ENCODE assay signal across 8 mouse cellular contexts in the genomic region with DNA sequence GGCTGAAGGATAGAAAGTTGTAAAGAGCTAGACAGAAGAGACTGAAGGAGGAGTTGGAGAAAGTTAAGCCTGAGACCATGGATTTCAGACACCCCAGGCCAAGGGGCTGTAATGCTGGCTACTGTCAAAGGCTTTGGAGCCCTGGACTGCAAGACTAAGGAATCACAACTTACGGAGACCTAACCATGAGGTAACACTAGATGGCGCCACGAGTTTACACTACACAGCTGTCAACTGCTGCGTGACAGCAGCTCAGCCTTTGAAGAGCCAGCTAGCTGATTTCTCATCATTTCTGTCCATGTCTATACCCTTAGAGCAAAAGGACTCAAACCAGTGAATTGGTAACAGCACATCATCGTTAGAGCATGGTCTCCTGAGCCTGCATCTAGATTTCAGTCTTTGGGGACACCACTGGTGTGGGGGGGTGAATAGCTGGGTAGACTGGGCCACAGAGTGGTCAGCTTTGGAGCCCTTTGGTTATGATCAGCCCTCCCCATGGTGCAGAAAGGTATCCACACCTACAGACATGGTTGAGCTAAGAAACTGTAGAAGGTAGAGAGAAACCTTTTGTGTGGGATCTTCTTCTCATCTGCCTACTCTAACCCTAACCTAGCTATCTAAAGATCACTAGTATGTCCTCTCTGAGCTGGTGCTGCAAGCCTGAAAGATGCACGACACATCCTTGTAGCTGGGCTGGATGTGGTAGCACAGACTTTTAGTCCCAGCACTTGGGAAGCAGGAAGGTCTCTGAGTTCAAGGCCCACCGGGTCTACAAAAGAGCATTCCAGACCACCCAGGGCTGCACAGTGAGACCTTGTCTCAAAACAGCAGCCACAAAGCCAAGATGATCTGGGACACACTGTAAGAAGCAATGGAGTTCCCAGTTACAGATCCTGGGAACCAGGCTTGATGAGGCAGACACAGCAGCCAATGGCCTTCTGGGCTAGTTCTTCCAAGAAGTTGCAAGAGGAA. TPM values are rescaled to one million over a fixed set of nuclear protein-coding genes. Genes with fewer than 3 reads are reported as not detected.
A peak's percentile ranks its signal among the peaks of the same experiment; 100 is the strongest.
DNase-seq lines count a peak whose midpoint lies in the region; ATAC-seq and TF ChIP-seq lines count a peak whose summit lies in the region.

No protein-coding gene starts in this region.

- no peak overlapping the region for H3K27ac ChIP-seq in ES-Bruce4 (ENCODE audit: insufficient read depth, low read length)
- H3K27ac ChIP-seq in forebrain, embryonic 13.5 days: no peak overlapping the region
- H3K27ac ChIP-seq in olfactory bulb, adult 2 months (ENCODE audit: insufficient read depth, low read depth, low read length): no peak overlapping the region

- no peak overlapping the region for H3K9ac ChIP-seq in ES-Bruce4 (ENCODE audit: low read depth, poor library complexity, severe bottlenecking)
- no peak overlapping the region for H3K9ac ChIP-seq in forebrain, embryonic 13.5 days

- H3K4me1 ChIP-seq in ES-Bruce4 (ENCODE audit: control insufficient read depth, insufficient read depth, low read length): no peaks in the 10 kb centered on the region
- H3K4me1 ChIP-seq in forebrain, embryonic 13.5 days: no peaks in the 10 kb centered on the region
- H3K4me1 ChIP-seq in lung, adult 2 months (ENCODE audit: control insufficient read depth, insufficient read depth, low read length): no peaks in the 10 kb centered on the region
- no peaks in the 10 kb centered on the region for H3K4me1 ChIP-seq in olfactory bulb, adult 2 months (ENCODE audit: control insufficient read depth, insufficient read depth, low read length)

- no peaks in the 10 kb centered on the region for H3K9me3 ChIP-seq in ES-Bruce4 (replicated peaks; ENCODE audit: control insufficient read depth, insufficient read depth, low read length, poor library complexity, severe bottlenecking)
- H3K9me3 ChIP-seq in forebrain, embryonic 13.5 days (replicated peaks): no peaks in the 10 kb centered on the region

- no peak for TF ChIP-seq POLR2A in ES-Bruce4 (IDR thresholded peaks at IDR 0.05; ENCODE audit: insufficient read depth, low read length)
- no peak for TF ChIP-seq POLR2A in lung, adult 2 months (IDR thresholded peaks at IDR 0.05; ENCODE audit: borderline replicate concordance, extremely low read depth, low read depth, low read length)
- TF ChIP-seq POLR2A in olfactory bulb, adult 2 months (IDR thresholded peaks at IDR 0.05; ENCODE audit: insufficient read depth, low read depth, low read length): no peak

- TF ChIP-seq EP300 in ES-Bruce4 (IDR thresholded peaks at IDR 0.05; ENCODE audit: insufficient read depth, low read depth, low read length): no peak

- no peaks in the 10 kb centered on the region for H3K27me3 ChIP-seq in ES-Bruce4 (ENCODE audit: control insufficient read depth, insufficient read depth, low read length, poor library complexity, severe bottlenecking)
- H3K27me3 ChIP-seq in forebrain, embryonic 13.5 days: peaks cover 22% of the 10 kb centered on the region

- DNase-seq in c-Kit-negative CD71-positive TER-119-positive erythroid progenitor cells, embryonic 14.5 days (ENCODE audit: low read depth, low spot score): peak; percentile 66
- peak; percentile 91 for DNase-seq in heart, postnatal 4 days
- peak; percentile 73 to 93 for DNase-seq in layer of hippocampus, adult 18-20 months (ENCODE audit: low spot score in 2 of 2)
- peak; percentile 76 for DNase-seq in lung, adult 2 months
- DNase-seq in testis, postnatal 14 days (ENCODE audit: low spot score): peak; percentile 66

- H3K36me3 ChIP-seq in ES-Bruce4 (ENCODE audit: control insufficient read depth, insufficient read depth, low read length, poor library complexity, severe bottlenecking): no peaks in the 10 kb centered on the region
- H3K36me3 ChIP-seq in forebrain, embryonic 13.5 days (ENCODE audit: poor library complexity, severe bottlenecking): no peaks in the 10 kb centered on the region; the same call in 1 of the 2 replicates

- 23% methylated on average over 7 of the region's 7 CpGs for WGBS in forebrain, embryonic 13.5 days
- WGBS in lung, adult 2 months: 20% methylated on average over 7 of the region's 7 CpGs
- WGBS in olfactory bulb, adult 2 months: 22% methylated on average over 7 of the region's 7 CpGs

- H3K4me3 ChIP-seq in ES-Bruce4 (ENCODE audit: low read depth, low read length): no peak overlapping the region
- no peak overlapping the region for H3K4me3 ChIP-seq in forebrain, embryonic 13.5 days
- H3K4me3 ChIP-seq in lung, adult 2 months (replicated peaks; ENCODE audit: extremely low read depth, low read depth, low read length): no peak overlapping the region
- H3K4me3 ChIP-seq in olfactory bulb, adult 2 months (ENCODE audit: insufficient read depth, low read depth, low read length): no peak overlapping the region

- H3K4me2 ChIP-seq in forebrain, embryonic 13.5 days: no peak overlapping the region

- peak; percentile 93 for TF ChIP-seq CTCF in ES-Bruce4 (IDR thresholded peaks at IDR 0.05; ENCODE audit: low read depth, low read length)
- peak; percentile 93 for TF ChIP-seq CTCF in lung, adult 2 months (IDR thresholded peaks at IDR 0.05; ENCODE audit: insufficient read depth, low read length)
- TF ChIP-seq CTCF in olfactory bulb, adult 2 months (IDR thresholded peaks at IDR 0.05; ENCODE audit: insufficient read depth, low read depth, low read length): peak; percentile 28; the same call in 1 of the 2 replicates

- ATAC-seq in forebrain, embryonic 13.5 days: peak; percentile 75

RNA-seq across cellular contexts. Expression of a gene that starts 7.0 kb away (rescaled TPM):
- 0.72 TPM in 1 of 2 replicates, not detected in the other for polyA plus RNA-seq in ES-Bruce4 (2011; ENCODE audit: insufficient read depth, insufficient read length, low read depth, missing spikeins)
- polyA plus RNA-seq in forebrain, embryonic 13.5 days (2015; fragmentation: Nextera tagmentation; extraction: Ambion mirVana): 0.15 and 0.17 TPM in 2 replicates
- total RNA-seq in heart, postnatal 4 days (2021): under 1 TPM in 1 of 2 experiments, not detected in 1; 0.20 TPM
- under 1 TPM; 0.35 to 0.38 TPM for total RNA-seq in layer of hippocampus, adult 18-20 months (2021)
- 6.4 and 8.9 TPM in 2 replicates for polyA plus RNA-seq in lung, adult 2 months (2012; rRNA removed)
- not detected in 2 replicates for polyA plus RNA-seq in olfactory bulb, adult 2 months (2012; ENCODE audit: insufficient read depth, insufficient read length, low replicate concordance, missing spikeins)

RNA-seq across cellular contexts. Expression of a gene that starts 9.4 kb away (rescaled TPM):
- polyA plus RNA-seq in ES-Bruce4 (2011; ENCODE audit: insufficient read depth, insufficient read length, low read depth, missing spikeins): 27.8 and 34.5 TPM in 2 replicates
- 18.8 and 22.1 TPM in 2 replicates for polyA plus RNA-seq in forebrain, embryonic 13.5 days (2015; fragmentation: Nextera tagmentation; extraction: Ambion mirVana)
- total RNA-seq in heart, postnatal 4 days (2021): 10 to 100 TPM; 74.4 to 83.3 TPM
- total RNA-seq in layer of hippocampus, adult 18-20 months (2021): 10 to 100 TPM; 41.3 to 45.5 TPM
- 84.4 and 103 TPM in 2 replicates for polyA plus RNA-seq in lung, adult 2 months (2012; rRNA removed)
- polyA plus RNA-seq in olfactory bulb, adult 2 months (2012; ENCODE audit: insufficient read depth, insufficient read length, low replicate concordance, missing spikeins): not detected in 2 replicates

RNA-seq across cellular contexts. Expression of a gene that starts 18.2 kb away (rescaled TPM):
- polyA plus RNA-seq in ES-Bruce4 (2011; ENCODE audit: insufficient read depth, insufficient read length, low read depth, missing spikeins): 0.65 TPM in 1 of 2 replicates, not detected in the other
- not detected in 2 replicates for polyA plus RNA-seq in forebrain, embryonic 13.5 days (2015; fragmentation: Nextera tagmentation; extraction: Ambion mirVana)
- 10 to 100 TPM; 19.5 TPM for total RNA-seq in heart, postnatal 4 days (2021)
- under 1 TPM; 0.27 to 0.43 TPM for total RNA-seq in layer of hippocampus, adult 18-20 months (2021)
- 0.26 and 6.4 TPM in 2 replicates for polyA plus RNA-seq in lung, adult 2 months (2012; rRNA removed)
- polyA plus RNA-seq in olfactory bulb, adult 2 months (2012; ENCODE audit: insufficient read depth, insufficient read length, low replicate concordance, missing spikeins): not detected in 2 replicates

RNA-seq across cellular contexts. Expression of a gene that starts 21.5 kb away (rescaled TPM):
- polyA plus RNA-seq in ES-Bruce4 (2011; ENCODE audit: insufficient read depth, insufficient read length, low read depth, missing spikeins): 88.7 and 90.9 TPM in 2 replicates
- 232 and 253 TPM in 2 replicates for polyA plus RNA-seq in forebrain, embryonic 13.5 days (2015; fragmentation: Nextera tagmentation; extraction: Ambion mirVana)
- total RNA-seq in heart, postnatal 4 days (2021): 100 to 1,000 TPM; 684 to 725 TPM
- 100 to 1,000 TPM; 226 to 238 TPM for total RNA-seq in layer of hippocampus, adult 18-20 months (2021)
- polyA plus RNA-seq in lung, adult 2 months (2012; rRNA removed): 174 and 218 TPM in 2 replicates
- not detected in 2 replicates for polyA plus RNA-seq in olfactory bulb, adult 2 months (2012; ENCODE audit: insufficient read depth, insufficient read length, low replicate concordance, missing spikeins)

RNA-seq across cellular contexts. Expression of a gene that starts 27.9 kb away (rescaled TPM):
- 1,670 and 1,851 TPM in 2 replicates for polyA plus RNA-seq in ES-Bruce4 (2011; ENCODE audit: insufficient read depth, insufficient read length, low read depth, missing spikeins)
- 992 and 1,023 TPM in 2 replicates for polyA plus RNA-seq in forebrain, embryonic 13.5 days (2015; fragmentation: Nextera tagmentation; extraction: Ambion mirVana)
- 100 to 1,000 TPM; 734 to 782 TPM for total RNA-seq in heart, postnatal 4 days (2021)
- total RNA-seq in layer of hippocampus, adult 18-20 months (2021): 100 to 1,000 TPM; 318 to 320 TPM
- 1,603 and 2,135 TPM in 2 replicates for polyA plus RNA-seq in lung, adult 2 months (2012; rRNA removed)
- not detected in 2 replicates for polyA plus RNA-seq in olfactory bulb, adult 2 months (2012; ENCODE audit: insufficient read depth, insufficient read length, low replicate concordance, missing spikeins)

Comparison
In these comparisons a context has a peak if more than half of its experiments do, and no peak if none do; other contexts are left out.
1. CTCF ChIP-seq: peak in every context shown above with its lines; median percentile 93 in ES-Bruce4; 93 in lung, adult 2 months; 28 in olfactory bulb, adult 2 months.
2. RNA of a gene that starts 9.4 kb away (polyA plus RNA-seq): 84.4 to 103 TPM in lung, adult 2 months, 27.8 to 34.5 TPM in ES-Bruce4 and 18.8 to 22.1 TPM in forebrain, embryonic 13.5 days; not detected in olfactory bulb, adult 2 months; every median in the first group is over 10 times any median in the second.
3. Peak in every context shown above with its lines, with median percentiles within 50 percentile points of each other: DNase-seq.